In genomic region chr7:127014993-127015392, GRCm38 (mm10) we compare ENCODE assay signal across 2 mouse cellular contexts.
TF ChIP-seq lines count a peak whose summit lies in the region.

No protein-coding gene starts in this region.

TF ChIP-seq in CH12.LX, 34 proteins besides CTCF, POLR2A, EP300 and RAD21:
- no peak for TF ChIP-seq ETS1 (conservative IDR thresholded peaks at IDR 0.05; ENCODE audit: low read depth, low read length)
- TF ChIP-seq PAX5 (IDR thresholded peaks at IDR 0.05; ENCODE audit: low read length) = no peak
- no peak for TF ChIP-seq RCOR1 (conservative IDR thresholded peaks at IDR 0.05; ENCODE audit: low read depth, low read length)
- TF ChIP-seq MAX (IDR thresholded peaks at IDR 0.05; ENCODE audit: low read length) = no peak
- no peak for TF ChIP-seq JUND (conservative IDR thresholded peaks at IDR 0.05; ENCODE audit: low read depth, low read length)
- TF ChIP-seq MYC (IDR thresholded peaks at IDR 0.05; ENCODE audit: low read depth, low read length) = no peak
- TF ChIP-seq POLR2AphosphoS2 (IDR thresholded peaks at IDR 0.05; ENCODE audit: low read depth, low read length) = no peak
- no peak for TF ChIP-seq CHD2 (IDR thresholded peaks at IDR 0.05; ENCODE audit: low read length)
- TF ChIP-seq BHLHE40 (IDR thresholded peaks at IDR 0.05; ENCODE audit: low read depth, low read length) = no peak
- no peak for TF ChIP-seq GABPA (IDR thresholded peaks at IDR 0.05; ENCODE audit: insufficient replicate concordance, low read depth, low read length)
- no peak for TF ChIP-seq ZKSCAN1 (IDR thresholded peaks at IDR 0.05; ENCODE audit: borderline replicate concordance, low read depth, low read length)
- TF ChIP-seq UBTF (IDR thresholded peaks at IDR 0.05; ENCODE audit: low read depth, low read length) = no peak
- TF ChIP-seq MAZ (IDR thresholded peaks at IDR 0.05; ENCODE audit: low read depth, low read length) = no peak
TF ChIP-seq in CH12.LX: peak in this region for 0.

TF ChIP-seq in ES-E14, 5 proteins besides CTCF, POLR2A, EP300 and RAD21:
- TF ChIP-seq CHD2 (IDR thresholded peaks at IDR 0.05; ENCODE audit: low read depth, low read length) (no peak), ZC3H11A (IDR thresholded peaks at IDR 0.05; ENCODE audit: borderline replicate concordance, low read depth, low read length) (no peak), ZNF384 (IDR thresholded peaks at IDR 0.05; ENCODE audit: low read depth, low read length) (no peak), MAFK (IDR thresholded peaks at IDR 0.05; ENCODE audit: insufficient read depth, low read depth, low read length) (no peak), HCFC1 (IDR thresholded peaks at IDR 0.05; ENCODE audit: borderline replicate concordance, insufficient read depth, low read length) (no peak)
TF ChIP-seq in ES-E14: peak in this region for 0.
